Mouse (Mus musculus): ENCODE measurements at regions not wholly inside any gene's neighbourhood (a gene's known extent, or its start where the extent isn't known, plus 50 kb on each side); places are given as distances from the start of the nearest gene placed in this dataset.
"Not testable (repeated sequence)": the region's sequence is repeated elsewhere in the genome, so short reads cannot be mapped to it uniquely, and the experiment has no call there.

- TF ChIP-seq POLR2A, CTCF (IDR thresholded peaks at IDR 0.05; ENCODE audit: insufficient read depth, low read depth, low read length): not testable (repeated sequence)
Observed at GRCm38 (mm10) chr7:138454498-138455225, 57.1 kb upstream of the Tcerg1l start.
